Mouse (Mus musculus): ENCODE data around the gene Coro1b.

DNA sequence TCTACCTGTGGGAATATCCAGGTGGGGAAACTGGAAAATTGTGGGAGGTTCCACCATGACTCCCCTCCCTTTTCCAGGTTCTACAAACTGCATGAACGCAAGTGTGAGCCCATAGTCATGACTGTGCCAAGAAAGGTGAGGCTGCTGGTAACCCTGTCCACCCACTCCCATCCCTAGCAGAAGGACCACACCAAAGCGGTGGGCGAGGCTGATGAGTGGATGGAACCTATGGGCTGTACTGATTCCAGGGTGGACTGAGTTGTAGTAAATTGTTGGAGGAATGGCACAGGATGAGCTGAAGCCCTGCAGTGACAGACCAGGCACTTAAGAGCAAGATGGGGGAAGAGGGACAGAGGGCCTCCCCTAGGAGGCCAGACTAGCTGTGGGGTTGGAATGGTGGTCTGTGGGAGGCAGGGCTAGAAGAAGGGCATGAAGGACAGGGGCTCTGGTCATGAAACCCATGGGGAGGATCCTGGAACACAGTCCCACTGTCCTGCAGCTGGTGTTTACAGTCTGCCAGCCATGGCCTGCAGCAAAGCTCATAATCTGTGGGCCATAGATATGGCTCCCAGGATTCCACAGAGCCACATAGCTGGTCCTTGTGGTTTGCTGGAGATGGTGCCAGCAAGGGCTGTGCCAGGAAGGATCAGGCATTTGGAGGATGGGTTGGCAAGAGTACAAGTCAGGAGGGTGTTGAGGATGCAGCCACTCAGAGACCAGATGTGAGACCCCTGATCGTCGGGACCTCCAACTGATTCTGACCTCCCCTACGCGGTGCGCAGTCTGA is 4.2 kb downstream of the Coro1b start:
- TF ChIP-seq CTCF (IDR thresholded peaks at IDR 0.05; ENCODE audit: insufficient read depth, low read length) (no peak), POLR2A (IDR thresholded peaks at IDR 0.05; ENCODE audit: borderline replicate concordance, extremely low read depth, low read depth, low read length) (no peak)

Measured in lung, adult 2 months (tissue).